Mouse (Mus musculus): Measurements from ENCODE around the gene Prr11.

Prr11 gene

GRCm38 (mm10) chr11:87108409-87108754, at the start of gene Prr11:
TSS of gene Prr11 (minus strand) at chr11:87108708.
- DNase-seq (ENCODE audit: low spot score in 2 of 2), result no peak

- DNase-seq (ENCODE audit: low spot score in 2 of 2), result no peak
Observed at GRCm38 (mm10) chr11:87158012-87158411, 49.5 kb upstream of the Prr11 start.

GRCm38 (mm10) chr11:87136233-87136632, 27.7 kb upstream of the Prr11 start:
- no peak for DNase-seq (ENCODE audit: low spot score in 2 of 2)

- peak; percentile 74 to 86 for DNase-seq (ENCODE audit: low spot score in 2 of 2)
Observed at GRCm38 (mm10) chr11:87126824-87127816, 18.6 kb upstream of the Prr11 start, which contains the start of gene Trim37. TSS of gene Trim37 (plus strand) at chr11:87127077.

GRCm38 (mm10) chr11:87126281-87126823, 17.8 kb upstream of the Prr11 start:
- no peak for DNase-seq (ENCODE audit: low spot score in 2 of 2)

- no peak for DNase-seq (ENCODE audit: low spot score in 2 of 2)
Observed at GRCm38 (mm10) chr11:87125562-87125961, 17.1 kb upstream of the Prr11 start.

- DNase-seq (ENCODE audit: low spot score in 2 of 2), result no peak
Observed at GRCm38 (mm10) chr11:87121864-87122263, 13.4 kb upstream of the Prr11 start.

GRCm38 (mm10) chr11:87110172-87110909, 1.8 kb upstream of the Prr11 start:
- no peak for DNase-seq (ENCODE audit: low spot score in 2 of 2)

- DNase-seq (ENCODE audit: low spot score in 2 of 2), result peak in 1 of 2 experiments; percentile 13
Observed at GRCm38 (mm10) chr11:87109519-87110171, 1.1 kb upstream of the Prr11 start.

- peak; percentile 95 to 98 for DNase-seq (ENCODE audit: low spot score in 2 of 2)
Observed at GRCm38 (mm10) chr11:87108755-87109518, 429 bp upstream of the Prr11 start, which contains the start of gene Ska2. TSS of gene Ska2 (plus strand) at chr11:87109234.

GRCm38 (mm10) chr11:87087142-87087541, 21.4 kb downstream of the Prr11 start:
- no peak for DNase-seq (ENCODE audit: low spot score in 2 of 2)

GRCm38 (mm10) chr11:87086290-87086984, 22.1 kb downstream of the Prr11 start, which contains the start of gene Smg8:
TSS of gene Smg8 (minus strand) at chr11:87086774.
- DNase-seq (ENCODE audit: low spot score in 2 of 2), result peak; percentile 77 to 83

GRCm38 (mm10) chr11:87085461-87085860, 23.0 kb downstream of the Prr11 start:
- DNase-seq (ENCODE audit: low spot score in 2 of 2), result no peak

- DNase-seq (ENCODE audit: low spot score in 2 of 2), result no peak
Observed at GRCm38 (mm10) chr11:87083712-87084111, 24.8 kb downstream of the Prr11 start.

- DNase-seq (ENCODE audit: low spot score in 2 of 2), result peak; percentile 76 to 87
Observed at GRCm38 (mm10) chr11:87073866-87074440, 34.6 kb downstream of the Prr11 start, which contains the start of gene Gdpd1. TSS of gene Gdpd1 (minus strand) at chr11:87074062.

- DNase-seq (ENCODE audit: low spot score in 2 of 2), result peak; percentile 60 to 67
Observed at GRCm38 (mm10) chr11:87073343-87073865, 35.1 kb downstream of the Prr11 start.

- no peak for DNase-seq (ENCODE audit: low spot score in 2 of 2)
Observed at GRCm38 (mm10) chr11:87062087-87062486, 46.4 kb downstream of the Prr11 start.

GRCm38 (mm10) chr11:87060410-87060809, 48.1 kb downstream of the Prr11 start:
- DNase-seq (ENCODE audit: low spot score in 2 of 2), result no peak

- DNase-seq (ENCODE audit: low spot score in 2 of 2), result no peak
Observed at GRCm38 (mm10) chr11:87056286-87056685, 52.2 kb downstream of the Prr11 start.
